Mouse (Mus musculus): ENCODE measurements around the gene Dmpk. TPM values are rescaled to one million over a fixed set of nuclear protein-coding genes. Genes with fewer than 3 reads are reported as not detected.

Dmpk gene
- polyA plus RNA-seq, 1 experiment = 294 TPM

GRCm38 (mm10) chr7:19097863-19098262, 14.2 kb downstream of the Dmpk start:
- TF ChIP-seq POLR2A (IDR thresholded peaks at IDR 0.05; ENCODE audit: insufficient read length, low read depth) (no peak), MYOG (IDR thresholded peaks at IDR 0.05; ENCODE audit: control insufficient read depth in 1 of 3, insufficient read depth in 1 of 3, insufficient read length in 2 of 3, low read depth in 2 of 3) (no peak), SRF (IDR thresholded peaks at IDR 0.05; ENCODE audit: control insufficient read depth, insufficient read length, low read depth) (no peak), CEBPB (IDR thresholded peaks at IDR 0.05; ENCODE audit: insufficient read depth, poor library complexity, severe bottlenecking) (no peak), TCF3 (IDR thresholded peaks at IDR 0.05; ENCODE audit: insufficient read length, low read depth) (no peak), REST (IDR thresholded peaks at IDR 0.05; ENCODE audit: insufficient read depth, insufficient read length) (no peak), USF1 (IDR thresholded peaks at IDR 0.05; ENCODE audit: low read depth) (no peak), MAX (IDR thresholded peaks at IDR 0.05; ENCODE audit: low read depth) (no peak), TCF12 (IDR thresholded peaks at IDR 0.05; ENCODE audit: insufficient read depth, poor library complexity, severe bottlenecking) (no peak), POLR2AphosphoS2 (IDR thresholded peaks at IDR 0.05; ENCODE audit: insufficient read length, low read depth) (no peak), MYOD1 (IDR thresholded peaks at IDR 0.05; ENCODE audit: control insufficient read depth in 1 of 3, insufficient read length in 2 of 3, low read depth in 2 of 3) (no peak), E2F4 (IDR thresholded peaks at IDR 0.05; ENCODE audit: insufficient read depth) (no peak)
- H3K4me3 ChIP-seq = no peak overlapping the region
- H3K4me2 ChIP-seq (ENCODE audit: low read depth) = no peak overlapping the region
- no peaks in the 10 kb centered on the region for H3K36me3 ChIP-seq (ENCODE audit: control insufficient read depth, insufficient read depth)
- no peaks in the 10 kb centered on the region for H3K79me2 ChIP-seq (ENCODE audit: control insufficient read depth, insufficient read depth)
- no peaks in the 10 kb centered on the region for H3K27me3 ChIP-seq (ENCODE audit: control insufficient read depth, insufficient read depth, insufficient read length)
- H3ac ChIP-seq (ENCODE audit: control insufficient read depth, insufficient read length) = no peak overlapping the region

GRCm38 (mm10) chr7:19098811-19099210, 15.2 kb downstream of the Dmpk start:
- no peak overlapping the region for H3K4me3 ChIP-seq
- H3K27me3 ChIP-seq (ENCODE audit: control insufficient read depth, insufficient read depth, insufficient read length) = no peaks in the 10 kb centered on the region
- no peaks in the 10 kb centered on the region for H3K36me3 ChIP-seq (ENCODE audit: control insufficient read depth, insufficient read depth)
- no peak overlapping the region for H3ac ChIP-seq (ENCODE audit: control insufficient read depth, insufficient read length)
- H3K4me2 ChIP-seq (ENCODE audit: low read depth) = no peak overlapping the region
- no peak for TF ChIP-seq CEBPB (IDR thresholded peaks at IDR 0.05; ENCODE audit: insufficient read depth, poor library complexity, severe bottlenecking)
- no peak for TF ChIP-seq USF1 (IDR thresholded peaks at IDR 0.05; ENCODE audit: low read depth)
- TF ChIP-seq MYOD1 (IDR thresholded peaks at IDR 0.05; ENCODE audit: control insufficient read depth in 1 of 3, insufficient read length in 2 of 3, low read depth in 2 of 3) = no peak
- TF ChIP-seq E2F4 (IDR thresholded peaks at IDR 0.05; ENCODE audit: insufficient read depth) = no peak
- no peak for TF ChIP-seq SRF (IDR thresholded peaks at IDR 0.05; ENCODE audit: control insufficient read depth, insufficient read length, low read depth)
- no peak for TF ChIP-seq POLR2AphosphoS2 (IDR thresholded peaks at IDR 0.05; ENCODE audit: insufficient read length, low read depth)
- TF ChIP-seq REST (IDR thresholded peaks at IDR 0.05; ENCODE audit: insufficient read depth, insufficient read length) = no peak
- TF ChIP-seq MAX (IDR thresholded peaks at IDR 0.05; ENCODE audit: low read depth) = no peak
- TF ChIP-seq POLR2A (IDR thresholded peaks at IDR 0.05; ENCODE audit: insufficient read length, low read depth) = no peak
- no peak for TF ChIP-seq TCF3 (IDR thresholded peaks at IDR 0.05; ENCODE audit: insufficient read length, low read depth)
- no peak for TF ChIP-seq MYOG (IDR thresholded peaks at IDR 0.05; ENCODE audit: control insufficient read depth in 1 of 3, insufficient read depth in 1 of 3, insufficient read length in 2 of 3, low read depth in 2 of 3)
- no peak for TF ChIP-seq TCF12 (IDR thresholded peaks at IDR 0.05; ENCODE audit: insufficient read depth, poor library complexity, severe bottlenecking)
- H3K79me2 ChIP-seq (ENCODE audit: control insufficient read depth, insufficient read depth) = no peaks in the 10 kb centered on the region

GRCm38 (mm10) chr7:19100290-19100689, 16.6 kb downstream of the Dmpk start:
- H3K4me3 ChIP-seq = no peak overlapping the region
- H3K79me2 ChIP-seq (ENCODE audit: control insufficient read depth, insufficient read depth) = no peaks in the 10 kb centered on the region
- no peak overlapping the region for H3ac ChIP-seq (ENCODE audit: control insufficient read depth, insufficient read length)
- no peaks in the 10 kb centered on the region for H3K27me3 ChIP-seq (ENCODE audit: control insufficient read depth, insufficient read depth, insufficient read length)
- TF ChIP-seq MYOD1 (IDR thresholded peaks at IDR 0.05; ENCODE audit: control insufficient read depth in 1 of 3, insufficient read length in 2 of 3, low read depth in 2 of 3) = no peak
- no peak for TF ChIP-seq SRF (IDR thresholded peaks at IDR 0.05; ENCODE audit: control insufficient read depth, insufficient read length, low read depth)
- TF ChIP-seq E2F4 (IDR thresholded peaks at IDR 0.05; ENCODE audit: insufficient read depth) = no peak
- no peak overlapping the region for H3K4me2 ChIP-seq (ENCODE audit: low read depth)
- H3K36me3 ChIP-seq (ENCODE audit: control insufficient read depth, insufficient read depth) = no peaks in the 10 kb centered on the region

DNA sequence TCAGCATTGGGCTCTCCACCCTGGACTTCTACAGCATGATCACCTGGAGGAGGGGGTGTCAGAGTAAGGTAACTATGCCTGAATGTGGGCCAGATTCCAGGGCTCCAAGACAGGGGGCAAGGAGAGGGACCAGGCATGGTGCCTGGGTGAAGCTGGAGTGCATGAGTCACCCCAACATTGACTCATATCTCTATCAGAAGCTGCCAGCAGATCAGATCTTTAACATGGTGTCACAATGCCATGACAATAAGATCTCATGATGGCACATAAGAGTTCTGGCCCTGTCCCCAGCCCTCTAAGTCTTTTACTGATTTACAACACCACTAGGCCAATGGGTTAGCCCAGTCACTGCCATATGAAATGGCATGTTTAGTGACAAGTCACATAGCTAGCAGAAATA, 20.1 kb downstream of the Dmpk start:
- no peak overlapping the region for H3ac ChIP-seq (ENCODE audit: control insufficient read depth, insufficient read length)
- TF ChIP-seq MYOG (IDR thresholded peaks at IDR 0.05; ENCODE audit: control insufficient read depth in 1 of 3, insufficient read depth in 1 of 3, insufficient read length in 2 of 3, low read depth in 2 of 3) (no peak), TCF12 (IDR thresholded peaks at IDR 0.05; ENCODE audit: insufficient read depth, poor library complexity, severe bottlenecking) (no peak), SRF (IDR thresholded peaks at IDR 0.05; ENCODE audit: control insufficient read depth, insufficient read length, low read depth) (no peak), E2F4 (IDR thresholded peaks at IDR 0.05; ENCODE audit: insufficient read depth) (no peak), CEBPB (IDR thresholded peaks at IDR 0.05; ENCODE audit: insufficient read depth, poor library complexity, severe bottlenecking) (no peak), POLR2A (IDR thresholded peaks at IDR 0.05; ENCODE audit: insufficient read length, low read depth) (no peak)
- H3K27me3 ChIP-seq (ENCODE audit: control insufficient read depth, insufficient read depth, insufficient read length) = no peaks in the 10 kb centered on the region
- no peak overlapping the region for H3K4me3 ChIP-seq
- no peaks in the 10 kb centered on the region for H3K79me2 ChIP-seq (ENCODE audit: control insufficient read depth, insufficient read depth)
- no peak overlapping the region for H3K4me2 ChIP-seq (ENCODE audit: low read depth)
- no peaks in the 10 kb centered on the region for H3K36me3 ChIP-seq (ENCODE audit: control insufficient read depth, insufficient read depth)

DNA sequence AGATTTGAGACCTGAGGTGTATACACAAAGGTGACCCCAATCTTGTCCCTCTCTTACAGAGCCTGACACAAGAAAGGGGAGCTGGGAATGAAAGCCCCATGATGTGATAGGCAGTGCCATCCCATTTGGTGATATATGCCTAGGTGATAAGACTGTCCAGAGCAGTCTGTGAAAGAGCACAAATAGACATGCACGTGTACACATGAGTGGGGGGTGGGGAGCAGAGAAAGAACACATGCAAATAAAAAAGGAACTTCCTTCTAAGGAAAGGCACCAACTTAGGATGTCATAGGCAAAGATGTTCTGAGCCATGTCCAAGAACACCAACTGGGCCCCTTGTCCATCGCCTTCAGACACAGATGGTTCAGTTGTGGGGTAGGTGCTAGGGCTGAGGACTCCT, 20.8 kb downstream of the Dmpk start:
- H3K79me2 ChIP-seq (ENCODE audit: control insufficient read depth, insufficient read depth) = no peaks in the 10 kb centered on the region
- no peak overlapping the region for H3K4me3 ChIP-seq
- no peaks in the 10 kb centered on the region for H3K27me3 ChIP-seq (ENCODE audit: control insufficient read depth, insufficient read depth, insufficient read length)
- H3K4me2 ChIP-seq (ENCODE audit: low read depth) = no peak overlapping the region
- TF ChIP-seq REST (IDR thresholded peaks at IDR 0.05; ENCODE audit: insufficient read depth, insufficient read length) (no peak), POLR2A (IDR thresholded peaks at IDR 0.05; ENCODE audit: insufficient read length, low read depth) (no peak), POLR2AphosphoS2 (IDR thresholded peaks at IDR 0.05; ENCODE audit: insufficient read length, low read depth) (no peak), USF1 (IDR thresholded peaks at IDR 0.05; ENCODE audit: low read depth) (no peak), TCF3 (IDR thresholded peaks at IDR 0.05; ENCODE audit: insufficient read length, low read depth) (no peak), CEBPB (IDR thresholded peaks at IDR 0.05; ENCODE audit: insufficient read depth, poor library complexity, severe bottlenecking) (no peak)
- H3ac ChIP-seq (ENCODE audit: control insufficient read depth, insufficient read length) = no peak overlapping the region
- H3K36me3 ChIP-seq (ENCODE audit: control insufficient read depth, insufficient read depth) = no peaks in the 10 kb centered on the region
